Mouse (Mus musculus): ENCODE results near the gene Ccnc.

Ccnc gene

GRCm38 (mm10) chr4:21789836-21790235 lies 62.3 kb downstream of the Ccnc start:
- in situ Hi-C loops (cut with MboI, MseI), result loop anchor here in 1 of 2 experiments (25.0 kb wide), 1 partner anchor 653 kb away; no protein-coding TSS in a partner anchor

- in situ Hi-C loops (cut with MboI, MseI), result loop anchor here in 1 of 2 experiments (25.0 kb wide), 1 partner anchor 656 kb away; no protein-coding TSS in a partner anchor
Measured at GRCm38 (mm10) chr4:21793631-21794030, 66.1 kb downstream of the Ccnc start.

GRCm38 (mm10) chr4:21801013-21801412 lies 73.5 kb downstream of the Ccnc start:
- in situ Hi-C loops (cut with MboI, MseI), result loop anchor here in 1 of 2 experiments (25.0 kb wide), 1 partner anchor 264 kb away; no protein-coding TSS in a partner anchor

GRCm38 (mm10) chr4:21801620-21802019 lies 74.1 kb downstream of the Ccnc start:
- in situ Hi-C loops (cut with MboI, MseI), result loop anchor here in 1 of 2 experiments (25.0 kb wide), 1 partner anchor 264 kb away; no protein-coding TSS in a partner anchor

GRCm38 (mm10) chr4:21807204-21807603 lies 79.7 kb downstream of the Ccnc start:
- in situ Hi-C loops (cut with MboI, MseI), result loop anchor here in 1 of 2 experiments (25.0 kb wide), 1 partner anchor 270 kb away; no protein-coding TSS in a partner anchor

Measured in T-helper 17 cell (primary cell).